Mouse (Mus musculus): ENCODE data around the gene Map7d2. TPM values are rescaled to one million over a fixed set of nuclear protein-coding genes. Genes with fewer than 3 reads are reported as not detected.
"Not testable (repeated sequence)": the region's sequence is repeated elsewhere in the genome, so short reads cannot be mapped to it uniquely, and the experiment has no call there.

The Map7d2 gene
- total and polyA plus RNA-seq, 2 experiments from 2014 or later, result 38.9 to 61.7 TPM

GRCm38 (mm10) chrX:159447133-159447532 is 32.8 kb downstream of the Map7d2 start:
- H3K4me2 ChIP-seq (ENCODE audit: low read depth, low read length, poor library complexity, severe bottlenecking), result no peak overlapping the region
- no peaks in the 10 kb centered on the region for H3K4me1 ChIP-seq (ENCODE audit: insufficient read depth, low read length)
- ATAC-seq (ENCODE audit: low FRiP score), result no peak
- 90% methylated on average over 1 of the region's 1 CpGs for WGBS
- H3K4me3 ChIP-seq (ENCODE audit: low read depth, low read length), result no peak overlapping the region
- TF ChIP-seq CTCF (IDR thresholded peaks at IDR 0.05), result no peak
- peaks cover 3% of the 10 kb centered on the region; the same call in 1 of the 2 replicates for H3K36me3 ChIP-seq (ENCODE audit: insufficient read depth, low read length)
- no peaks in the 10 kb centered on the region for H3K27me3 ChIP-seq (ENCODE audit: insufficient read depth, low read length)
- no peak overlapping the region for H3K27ac ChIP-seq (ENCODE audit: low read depth, low read length)
- H3K9ac ChIP-seq (replicated peaks; ENCODE audit: low read length, poor library complexity, severe bottlenecking), result no peak overlapping the region
- DNase-seq (ENCODE audit: low spot score), result no peak
- H3K9me3 ChIP-seq (ENCODE audit: low read length), result no peaks in the 10 kb centered on the region

DNA sequence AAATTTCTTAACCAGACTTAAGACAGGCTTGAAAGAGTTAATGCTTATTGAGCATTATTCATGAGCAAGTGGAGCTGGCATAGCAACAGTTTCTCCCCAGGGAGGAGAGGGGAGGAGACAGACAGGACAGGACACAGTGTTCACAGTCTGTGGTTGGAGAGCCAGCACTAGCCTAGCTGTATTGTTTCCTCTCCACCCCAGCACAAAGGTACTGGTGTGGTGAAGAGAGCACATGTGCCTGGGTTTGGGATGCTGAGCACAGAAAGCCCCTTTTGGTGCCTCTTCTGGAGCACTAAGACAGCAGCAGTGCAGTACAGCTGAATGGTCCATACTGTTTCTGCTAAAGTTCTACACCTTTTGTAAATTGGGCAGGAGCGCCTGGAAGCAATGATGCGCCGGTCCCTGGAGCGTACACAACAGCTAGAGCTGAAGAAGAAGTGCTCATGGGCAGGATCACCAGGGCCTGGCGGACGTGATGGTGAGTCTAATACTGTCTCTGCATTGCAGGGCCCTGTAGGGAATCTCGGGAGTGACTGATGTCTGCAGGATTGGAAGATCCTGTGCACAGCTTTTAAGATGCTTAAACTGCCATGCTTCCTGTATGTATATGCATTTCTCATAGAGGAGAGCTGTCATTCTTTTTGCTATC is 44.8 kb downstream of the Map7d2 start:
- WGBS, result 37% methylated on average over 7 of the region's 7 CpGs
- H3K4me1 ChIP-seq (ENCODE audit: insufficient read depth, low read length), result no peaks in the 10 kb centered on the region
- no peak for TF ChIP-seq CTCF (IDR thresholded peaks at IDR 0.05)
- no peaks in the 10 kb centered on the region for H3K9me3 ChIP-seq (ENCODE audit: low read length)
- no peaks in the 10 kb centered on the region for H3K27me3 ChIP-seq (ENCODE audit: insufficient read depth, low read length)
- no peak overlapping the region for H3K9ac ChIP-seq (replicated peaks; ENCODE audit: low read length, poor library complexity, severe bottlenecking)
- H3K4me2 ChIP-seq (ENCODE audit: low read depth, low read length, poor library complexity, severe bottlenecking), result peak overlapping the region; percentile 1; the same call in 1 of the 2 replicates
- H3K27ac ChIP-seq (ENCODE audit: low read depth, low read length), result no peak overlapping the region
- no peak overlapping the region for H3K4me3 ChIP-seq (ENCODE audit: low read depth, low read length)
- peak; percentile 76; the same call in 1 of the 2 replicates for ATAC-seq (ENCODE audit: low FRiP score)
- DNase-seq (ENCODE audit: low spot score), result peak; percentile 77
- no peaks in the 10 kb centered on the region for H3K36me3 ChIP-seq (ENCODE audit: insufficient read depth, low read length)

DNA sequence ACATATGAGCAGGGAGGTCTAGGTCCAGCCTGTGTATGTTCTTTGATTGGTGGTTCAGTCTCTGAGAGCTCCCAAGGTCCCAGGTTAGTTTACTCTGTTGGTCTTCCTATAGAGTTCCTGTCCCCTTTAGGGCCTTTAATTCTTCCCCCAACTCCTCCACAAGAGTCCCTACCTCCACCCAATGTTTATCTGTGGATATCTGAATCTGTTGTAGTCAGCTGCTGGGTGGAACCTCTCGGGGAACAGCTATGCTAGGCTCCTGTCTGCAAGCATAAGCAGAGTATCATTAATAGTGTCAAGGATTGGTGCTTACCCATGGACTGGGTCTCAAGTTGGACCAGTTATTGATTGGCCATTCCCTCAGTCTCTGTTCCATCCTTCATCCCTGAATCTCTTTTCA is 60.4 kb downstream of the Map7d2 start:
- Histone ChIP-seq H3K27ac (ENCODE audit: low read depth, low read length) (no peak overlapping the region), H3K4me2 (ENCODE audit: low read depth, low read length, poor library complexity, severe bottlenecking) (no peak overlapping the region), H3K27me3 (ENCODE audit: insufficient read depth, low read length) (no peaks in the 10 kb centered on the region), H3K9ac (replicated peaks; ENCODE audit: low read length, poor library complexity, severe bottlenecking) (no peak overlapping the region), H3K9me3 (ENCODE audit: low read length) (no peaks in the 10 kb centered on the region), H3K36me3 (ENCODE audit: insufficient read depth, low read length) (no peaks in the 10 kb centered on the region; the same call in 1 of the 2 replicates), H3K4me1 (ENCODE audit: insufficient read depth, low read length) (no peaks in the 10 kb centered on the region), H3K4me3 (ENCODE audit: low read depth, low read length) (no peak overlapping the region)
- no peak for ATAC-seq (ENCODE audit: low FRiP score)
- no peak for TF ChIP-seq CTCF (IDR thresholded peaks at IDR 0.05)
- 71% methylated on average over 1 of the region's 1 CpGs for WGBS
- DNase-seq (ENCODE audit: low spot score), result no peak

DNA sequence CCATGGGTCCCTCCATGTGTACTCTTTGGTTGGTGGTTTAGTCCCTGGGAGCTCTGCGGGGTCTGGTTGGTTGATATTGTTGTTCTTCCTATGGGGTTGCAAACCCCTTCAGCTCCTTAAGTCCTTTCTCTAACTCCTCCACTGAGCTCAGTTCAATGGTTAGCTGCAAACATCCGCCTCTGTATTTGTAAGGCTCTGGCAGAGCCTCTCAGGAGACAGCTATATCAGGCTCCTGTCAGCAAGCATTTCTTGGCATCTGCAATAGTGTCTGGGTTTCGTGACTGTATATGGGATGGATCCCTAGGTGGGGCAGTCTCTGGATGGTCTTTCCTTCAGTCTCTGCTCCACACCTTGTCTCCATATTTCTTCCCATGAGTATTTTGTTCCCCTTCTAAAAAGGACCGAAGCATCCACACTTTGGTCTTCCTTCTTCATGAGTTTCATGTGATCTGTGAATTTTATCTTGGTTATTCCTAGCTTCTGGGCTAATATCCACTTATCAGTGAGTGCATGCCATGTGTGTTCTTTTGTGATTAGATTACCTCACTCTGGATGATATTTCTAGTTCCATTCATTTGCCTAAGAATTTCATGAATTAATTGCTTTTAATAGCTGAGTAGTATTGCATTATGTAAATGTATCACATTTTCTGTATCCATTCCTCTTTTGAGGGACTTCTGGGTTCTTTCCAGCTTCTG is 64.0 kb downstream of the Map7d2 start:
- not testable (repeated sequence) for H3K36me3 ChIP-seq (ENCODE audit: insufficient read depth, low read length); H3K9me3 ChIP-seq (ENCODE audit: low read length); H3K4me1 ChIP-seq (ENCODE audit: insufficient read depth, low read length); H3K4me2 ChIP-seq (ENCODE audit: low read depth, low read length, poor library complexity, severe bottlenecking); H3K27ac ChIP-seq (ENCODE audit: low read depth, low read length); DNase-seq (ENCODE audit: low spot score); ATAC-seq (ENCODE audit: low FRiP score); H3K27me3 ChIP-seq (ENCODE audit: insufficient read depth, low read length); H3K4me3 ChIP-seq (ENCODE audit: low read depth, low read length); H3K9ac ChIP-seq (replicated peaks; ENCODE audit: low read length, poor library complexity, severe bottlenecking)
- 73% methylated on average over 4 of the region's 4 CpGs for WGBS

GRCm38 (mm10) chrX:159484247-159484646 is 69.9 kb downstream of the Map7d2 start:
- H3K27ac ChIP-seq (ENCODE audit: low read depth, low read length), result no peak overlapping the region
- ATAC-seq (ENCODE audit: low FRiP score) (no peak), DNase-seq (ENCODE audit: low spot score) (no peak)
- H3K4me3 ChIP-seq (ENCODE audit: low read depth, low read length), result no peak overlapping the region
- no peak overlapping the region for H3K4me2 ChIP-seq (ENCODE audit: low read depth, low read length, poor library complexity, severe bottlenecking)
- no peaks in the 10 kb centered on the region; the same call in 1 of the 2 replicates for H3K27me3 ChIP-seq (ENCODE audit: insufficient read depth, low read length)
- WGBS, result 85% methylated on average over 1 of the region's 1 CpGs
- TF ChIP-seq CTCF (IDR thresholded peaks at IDR 0.05), result 0 out of 2 replicates have a peak, but pooled peaks have one; percentile 6
- no peaks in the 10 kb centered on the region for H3K36me3 ChIP-seq (ENCODE audit: insufficient read depth, low read length)
- H3K9me3 ChIP-seq (ENCODE audit: low read length), result no peaks in the 10 kb centered on the region
- no peaks in the 10 kb centered on the region for H3K4me1 ChIP-seq (ENCODE audit: insufficient read depth, low read length)
- no peak overlapping the region for H3K9ac ChIP-seq (replicated peaks; ENCODE audit: low read length, poor library complexity, severe bottlenecking)

GRCm38 (mm10) chrX:159503181-159503580 is 88.8 kb downstream of the Map7d2 start:
- Histone ChIP-seq H3K9me3 (ENCODE audit: low read length) (no peaks in the 10 kb centered on the region), H3K4me2 (ENCODE audit: low read depth, low read length, poor library complexity, severe bottlenecking) (no peak overlapping the region), H3K4me3 (ENCODE audit: low read depth, low read length) (no peak overlapping the region), H3K4me1 (ENCODE audit: insufficient read depth, low read length) (no peaks in the 10 kb centered on the region), H3K9ac (replicated peaks; ENCODE audit: low read length, poor library complexity, severe bottlenecking) (no peak overlapping the region), H3K36me3 (ENCODE audit: insufficient read depth, low read length) (no peaks in the 10 kb centered on the region), H3K27ac (ENCODE audit: low read depth, low read length) (no peak overlapping the region), H3K27me3 (ENCODE audit: insufficient read depth, low read length) (no peaks in the 10 kb centered on the region)
- ATAC-seq (ENCODE audit: low FRiP score) (no peak), DNase-seq (ENCODE audit: low spot score) (no peak)
- TF ChIP-seq CTCF (IDR thresholded peaks at IDR 0.05), result no peak
- WGBS, result 65% methylated on average over 2 of the region's 2 CpGs
